8 mouse cellular contexts compared by ENCODE assay signal in the genomic region with DNA sequence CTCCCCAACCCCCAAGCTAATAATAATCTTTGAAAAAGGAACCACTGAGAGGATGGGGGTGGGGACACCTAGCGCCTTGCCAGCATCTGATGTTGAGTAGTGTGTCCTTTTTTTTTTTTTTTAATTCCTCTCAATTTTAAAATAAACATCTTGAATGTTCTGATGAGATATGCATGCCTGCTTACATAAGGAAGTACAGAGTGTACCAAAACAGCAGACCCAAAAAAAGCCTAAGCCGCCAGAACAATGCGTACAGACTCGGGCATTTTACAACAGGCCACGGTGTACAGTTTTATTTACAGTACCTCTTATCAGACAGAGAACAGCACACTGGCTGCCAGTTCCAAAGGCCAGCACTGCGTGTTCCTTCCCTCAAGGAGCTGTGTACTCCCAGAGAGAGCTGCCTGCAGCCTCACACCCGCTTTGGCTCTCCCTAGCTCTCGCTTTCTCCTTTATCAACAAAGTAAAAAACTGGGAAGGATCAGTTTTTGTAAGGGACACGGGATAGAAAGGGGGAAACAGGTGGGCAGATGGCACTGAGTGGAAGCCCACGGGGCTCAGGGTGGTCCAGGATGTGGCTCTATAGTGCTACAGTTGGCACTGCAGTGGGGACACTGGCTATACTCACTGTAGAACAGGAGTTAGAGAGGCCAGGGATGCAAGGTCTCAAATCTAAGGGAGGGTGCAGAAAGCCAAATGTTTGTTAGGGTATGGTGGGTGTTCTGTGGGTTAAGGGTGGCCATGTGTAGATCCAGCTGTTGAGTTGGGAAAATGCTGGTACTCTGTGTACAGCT.
DNase-seq lines count a peak whose midpoint lies in the region; ATAC-seq lines count a peak whose summit lies in the region.

No protein-coding gene starts in this region.

- peak overlapping the region; percentile 56 for H3K4me3 ChIP-seq in megakaryocyte, embryonic 14.5 days (replicated peaks)
- H3K4me3 ChIP-seq in embryonic facial prominence, embryonic 14.5 days (ENCODE audit: low read depth, low read length) = no peak overlapping the region
- no peak overlapping the region for H3K4me3 ChIP-seq in midbrain, embryonic 14.5 days (replicated peaks; ENCODE audit: low read depth, low read length)
- no peak overlapping the region for H3K4me3 ChIP-seq in forebrain, embryonic 12.5 days (replicated peaks)

- no peak overlapping the region for H3K9ac ChIP-seq in embryonic facial prominence, embryonic 14.5 days (ENCODE audit: low read depth, low read length)
- H3K9ac ChIP-seq in midbrain, embryonic 14.5 days (replicated peaks; ENCODE audit: low read length) = no peak overlapping the region
- no peak overlapping the region for H3K9ac ChIP-seq in forebrain, embryonic 12.5 days

- 48% methylated on average over 10 of the region's 10 CpGs for WGBS in embryonic facial prominence, embryonic 14.5 days
- whole genome bisulfite sequencing in midbrain, embryonic 14.5 days = 55% methylated on average over 10 of the region's 10 CpGs
- 70% methylated on average over 10 of the region's 10 CpGs for WGBS in forebrain, embryonic 12.5 days

- peaks cover 21% of the 10 kb centered on the region for H3K36me3 ChIP-seq in megakaryocyte, embryonic 14.5 days (replicated peaks; ENCODE audit: low read length)
- no peaks in the 10 kb centered on the region for H3K36me3 ChIP-seq in embryonic facial prominence, embryonic 14.5 days (ENCODE audit: control insufficient read depth, insufficient read depth, low read length)
- H3K36me3 ChIP-seq in midbrain, embryonic 14.5 days (ENCODE audit: control insufficient read depth, insufficient read depth, low read length) = no peaks in the 10 kb centered on the region
- H3K36me3 ChIP-seq in forebrain, embryonic 12.5 days (replicated peaks) = no peaks in the 10 kb centered on the region

- H3K27me3 ChIP-seq in megakaryocyte, embryonic 14.5 days (replicated peaks) = no peaks in the 10 kb centered on the region
- no peaks in the 10 kb centered on the region; the same call in 1 of the 2 replicates for H3K27me3 ChIP-seq in embryonic facial prominence, embryonic 14.5 days (replicated peaks; ENCODE audit: control insufficient read depth, insufficient read depth, low read length)
- H3K27me3 ChIP-seq in midbrain, embryonic 14.5 days (ENCODE audit: control insufficient read depth, insufficient read depth, low read length) = no peaks in the 10 kb centered on the region
- no peaks in the 10 kb centered on the region for H3K27me3 ChIP-seq in forebrain, embryonic 12.5 days

- H3K9me3 ChIP-seq in megakaryocyte, embryonic 14.5 days = no peaks in the 10 kb centered on the region
- no peaks in the 10 kb centered on the region for H3K9me3 ChIP-seq in embryonic facial prominence, embryonic 14.5 days (ENCODE audit: control insufficient read depth, low read length)
- no peaks in the 10 kb centered on the region for H3K9me3 ChIP-seq in midbrain, embryonic 14.5 days (ENCODE audit: control insufficient read depth, low read length)
- no peaks in the 10 kb centered on the region for H3K9me3 ChIP-seq in forebrain, embryonic 12.5 days

- peak; percentile 37 for DNase-seq in embryonic facial prominence, embryonic 14.5 days (ENCODE audit: low spot score)
- DNase-seq in heart, postnatal 4 days = peak; percentile 74
- peak; percentile 86 to 90 for DNase-seq in left cerebral cortex, postnatal 36 days (ENCODE audit: low spot score in 2 of 2)
- DNase-seq in midbrain, embryonic 14.5 days = peak; percentile 48
- no peak for DNase-seq in embryo, embryonic 9.5 days (ENCODE audit: extremely low spot score)

- intact Hi-C loops in left cerebral cortex, postnatal 36 days (cut with DNase I) = loop anchor here (2.0 kb wide), 1 partner anchor 13 kb away; no protein-coding TSS in a partner anchor

- H3K27ac ChIP-seq in embryonic facial prominence, embryonic 14.5 days (replicated peaks; ENCODE audit: low read depth, low read length) = no peak overlapping the region
- H3K27ac ChIP-seq in midbrain, embryonic 14.5 days (replicated peaks; ENCODE audit: low read depth, low read length) = 0 out of 2 replicates have a peak overlapping the region, but pooled peaks have one; percentile 37
- no peak overlapping the region for H3K27ac ChIP-seq in forebrain, embryonic 12.5 days

- H3K4me2 ChIP-seq in embryonic facial prominence, embryonic 14.5 days (ENCODE audit: low read depth, low read length) = no peak overlapping the region
- no peak overlapping the region for H3K4me2 ChIP-seq in midbrain, embryonic 14.5 days (ENCODE audit: low read length)
- H3K4me2 ChIP-seq in forebrain, embryonic 12.5 days = no peak overlapping the region

- ATAC-seq in megakaryocyte, adult 5-6 weeks (ENCODE audit: poor library complexity, severe bottlenecking) = no peak
- ATAC-seq in embryonic facial prominence, embryonic 14.5 days (ENCODE audit: low read depth) = no peak
- ATAC-seq in midbrain, embryonic 14.5 days (ENCODE audit: low FRiP score, low TSS enrichment) = no peak
- no peak for ATAC-seq in forebrain, embryonic 12.5 days (ENCODE audit: low FRiP score)

- peaks cover 35% of the 10 kb centered on the region for H3K4me1 ChIP-seq in megakaryocyte, embryonic 14.5 days
- H3K4me1 ChIP-seq in embryonic facial prominence, embryonic 14.5 days (ENCODE audit: control insufficient read depth, insufficient read depth, low read length) = peaks cover 13% of the 10 kb centered on the region
- H3K4me1 ChIP-seq in midbrain, embryonic 14.5 days (ENCODE audit: control insufficient read depth, insufficient read depth, low read length) = peaks cover 22% of the 10 kb centered on the region
- peaks cover 25% of the 10 kb centered on the region for H3K4me1 ChIP-seq in forebrain, embryonic 12.5 days
